Mouse (Mus musculus) brown adipose tissue, adult 24 weeks (tissue): ENCODE measurements around the gene Far2. TPM values are rescaled to one million over a fixed set of nuclear protein-coding genes. Genes with fewer than 3 reads are reported as not detected.
"Not testable (repeated sequence)": the region's sequence is repeated elsewhere in the genome, so short reads cannot be mapped to it uniquely, and the experiment has no call there.

Experiments
- H3K27ac ChIP-seq: fragments of 200-500 bp; replicated peaks from 2 replicates; pipeline ENCODE4 v1.5.1; 2012; ENCODE audit warnings: low read depth, mild to moderate bottlenecking, low read length
- H3K4me1 ChIP-seq: fragments of 200-500 bp; 2 replicates; pipeline ENCODE4 v1.6.1; 2012; ENCODE audit warnings: low read length, mixed read lengths; ENCODE audit not compliant: control insufficient read depth, insufficient read depth, insufficient read length
- H3K4me3 ChIP-seq: fragments of 200-500 bp; 2 replicates; pipeline ENCODE4 v1.5.1; 2012; ENCODE audit warnings: low read depth, mild to moderate bottlenecking, low read length, moderate library complexity; ENCODE audit not compliant: insufficient read depth
- polyA plus RNA-seq: library from polyadenylated mRNA; stranded (reverse); fragments of >200 nt; gene quantifications from 2 replicates; pipeline ENCODE4 v1.2.4, GENCODE M21; 2012; ENCODE audit not compliant: missing spikeins, insufficient read depth, insufficient read length

Gene Far2
- polyA plus RNA-seq, 1 experiment: 0.59 TPM

- Histone ChIP-seq H3K27ac (no peak overlapping the region), H3K4me3 (no peak overlapping the region), H3K4me1 (no peaks in the 10 kb centered on the region)
Observed at GRCm38 (mm10) chr6:148102434-148102833, 55.4 kb downstream of the Far2 start.

- Histone ChIP-seq H3K27ac (no peak overlapping the region), H3K4me1 (no peaks in the 10 kb centered on the region), H3K4me3 (no peak overlapping the region)
Observed at GRCm38 (mm10) chr6:148104212-148104611, 57.2 kb downstream of the Far2 start.

- Histone ChIP-seq H3K4me1 (no peaks in the 10 kb centered on the region), H3K4me3 (no peak overlapping the region), H3K27ac (no peak overlapping the region)
Observed at GRCm38 (mm10) chr6:148105722-148106268, 58.7 kb downstream of the Far2 start.

- H3K4me1 ChIP-seq: no peaks in the 10 kb centered on the region
- H3K27ac ChIP-seq: no peak overlapping the region
- H3K4me3 ChIP-seq: no peak overlapping the region
Observed at GRCm38 (mm10) chr6:148108741-148109472, 61.8 kb downstream of the Far2 start.

GRCm38 (mm10) chr6:148110996-148111633 is 64.1 kb downstream of the Far2 start:
- Histone ChIP-seq H3K4me3 (no peak overlapping the region), H3K27ac (no peak overlapping the region), H3K4me1 (no peaks in the 10 kb centered on the region)

GRCm38 (mm10) chr6:148116371-148116770 is 69.3 kb downstream of the Far2 start:
- Histone ChIP-seq H3K4me1 (no peaks in the 10 kb centered on the region), H3K27ac (no peak overlapping the region), H3K4me3 (no peak overlapping the region)

- Histone ChIP-seq H3K4me3 (no peak overlapping the region), H3K27ac (no peak overlapping the region), H3K4me1 (no peaks in the 10 kb centered on the region)
Observed at GRCm38 (mm10) chr6:148116907-148117306, 69.8 kb downstream of the Far2 start.

GRCm38 (mm10) chr6:148117696-148118095 is 70.6 kb downstream of the Far2 start:
- Histone ChIP-seq H3K4me1 (no peaks in the 10 kb centered on the region), H3K4me3 (no peak overlapping the region), H3K27ac (no peak overlapping the region)

GRCm38 (mm10) chr6:148120703-148121102 is 73.6 kb downstream of the Far2 start:
- H3K4me3 ChIP-seq: no peak overlapping the region
- no peaks in the 10 kb centered on the region for H3K4me1 ChIP-seq

GRCm38 (mm10) chr6:148126851-148127250 is 79.8 kb downstream of the Far2 start:
- not testable (repeated sequence) for H3K4me3 ChIP-seq, H3K27ac ChIP-seq, H3K4me1 ChIP-seq

More at GRCm38 (mm10) chr6:148120703-148121102, 73.6 kb downstream of the Far2 start:
- H3K27ac ChIP-seq: no peak overlapping the region

GRCm38 (mm10) chr6:148132314-148132713 is 85.3 kb downstream of the Far2 start:
- no peak overlapping the region for H3K27ac ChIP-seq
- H3K4me3 ChIP-seq: no peak overlapping the region

GRCm38 (mm10) chr6:148133536-148133935 is 86.5 kb downstream of the Far2 start:
- no peaks in the 10 kb centered on the region for H3K4me1 ChIP-seq
- no peak overlapping the region for H3K4me3 ChIP-seq
- no peak overlapping the region for H3K27ac ChIP-seq

More at GRCm38 (mm10) chr6:148132314-148132713, 85.3 kb downstream of the Far2 start:
- no peaks in the 10 kb centered on the region for H3K4me1 ChIP-seq

GRCm38 (mm10) chr6:148135769-148136382 is 88.8 kb downstream of the Far2 start:
- no peaks in the 10 kb centered on the region for H3K4me1 ChIP-seq
- no peak overlapping the region for H3K27ac ChIP-seq
- no peak overlapping the region for H3K4me3 ChIP-seq

GRCm38 (mm10) chr6:148139288-148139995 is 92.4 kb downstream of the Far2 start:
- no peak overlapping the region for H3K4me3 ChIP-seq
- H3K4me1 ChIP-seq: no peaks in the 10 kb centered on the region
- H3K27ac ChIP-seq: no peak overlapping the region

- no peaks in the 10 kb centered on the region for H3K4me1 ChIP-seq
- H3K4me3 ChIP-seq: no peak overlapping the region
- H3K27ac ChIP-seq: no peak overlapping the region
Observed at GRCm38 (mm10) chr6:148141874-148142273, 94.8 kb downstream of the Far2 start.
